Mouse (Mus musculus): Measurements from ENCODE around the gene Efna2.

GRCm38 (mm10) chr10:80135641-80136040 lies 43.6 kb upstream of the Efna2 start:
- TF ChIP-seq POLR2A (IDR thresholded peaks at IDR 0.05; ENCODE audit: low read depth, low read length) (no peak), CTCF (IDR thresholded peaks at IDR 0.05; ENCODE audit: extremely low read depth, insufficient read depth, insufficient read length, insufficient replicate concordance) (no peak)

Data from spleen, adult 2 months (tissue).